Mouse (Mus musculus) B cell, adult 2 months (primary cell): ENCODE data around the gene Ryr2.

Experiments used
- DNase-seq, 2 experiments: peaks; one replicate each; pipeline ENCODE4 v3.0.0; 2022

The Ryr2 gene

GRCm38 (mm10) chr13:11933334-11933733, 173.4 kb downstream of the Ryr2 start:
- no peak for DNase-seq

DNA sequence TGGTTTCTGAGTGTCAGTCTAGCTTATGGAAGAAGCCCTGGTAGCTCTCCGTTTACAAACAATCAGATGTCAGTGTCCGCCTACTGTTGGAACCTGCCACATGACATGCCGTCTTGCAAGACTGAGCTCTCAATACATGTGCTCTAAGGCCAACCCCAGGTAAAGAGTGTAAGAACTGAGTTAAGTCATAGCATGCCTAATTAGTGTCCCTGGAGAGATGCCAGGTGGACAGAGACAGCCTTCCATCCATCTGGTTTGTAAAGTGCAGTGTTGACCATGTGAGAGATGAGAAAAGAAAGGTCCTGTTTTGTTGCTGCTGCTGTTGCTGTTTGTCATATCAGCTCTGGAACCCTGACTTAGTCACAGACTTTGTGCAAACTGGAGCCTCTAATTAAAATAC, 178.0 kb downstream of the Ryr2 start:
- no peak for DNase-seq

DNA sequence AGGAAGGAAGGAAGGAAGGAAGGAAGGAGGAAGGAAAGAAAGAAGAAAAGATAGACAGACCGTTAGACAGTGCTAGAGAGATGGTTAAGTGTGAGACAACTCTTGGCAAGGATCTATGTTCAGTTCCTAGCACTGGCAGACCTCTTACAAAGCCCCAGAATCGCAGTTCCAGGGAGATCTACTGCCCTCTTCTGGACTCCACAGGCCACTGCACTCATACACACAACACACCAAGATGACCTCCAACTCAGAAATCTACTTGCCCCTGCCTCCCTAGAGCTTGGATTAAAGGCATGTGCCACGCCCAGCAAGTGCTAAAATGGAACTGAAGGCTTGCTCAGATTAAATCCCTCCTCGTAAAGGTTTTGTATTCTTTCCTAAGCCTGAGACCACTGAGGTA, 179.0 kb downstream of the Ryr2 start:
- DNase-seq = no peak

- DNase-seq = no peak
Observed at GRCm38 (mm10) chr13:11926720-11927500, 179.8 kb downstream of the Ryr2 start.

DNA sequence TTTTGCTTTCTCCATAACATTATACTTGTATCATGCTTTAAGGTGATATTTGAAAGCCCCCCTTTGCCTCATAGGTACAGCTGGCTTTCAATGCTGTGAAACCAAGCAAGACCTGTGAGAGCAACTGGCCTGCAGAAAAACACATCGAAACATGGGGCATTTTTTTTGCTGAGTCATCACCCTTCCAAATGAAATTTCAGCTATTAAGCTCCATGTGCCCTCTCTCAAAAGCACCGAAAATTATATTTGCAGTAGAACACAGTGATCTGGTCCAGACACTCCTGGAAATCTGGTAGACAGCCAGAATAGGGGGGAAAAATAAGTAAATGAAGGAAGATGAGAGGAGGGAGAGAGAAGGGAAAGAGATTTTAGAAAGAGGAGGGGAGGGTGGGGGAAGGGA, 180.5 kb downstream of the Ryr2 start:
- no peak for DNase-seq

DNA sequence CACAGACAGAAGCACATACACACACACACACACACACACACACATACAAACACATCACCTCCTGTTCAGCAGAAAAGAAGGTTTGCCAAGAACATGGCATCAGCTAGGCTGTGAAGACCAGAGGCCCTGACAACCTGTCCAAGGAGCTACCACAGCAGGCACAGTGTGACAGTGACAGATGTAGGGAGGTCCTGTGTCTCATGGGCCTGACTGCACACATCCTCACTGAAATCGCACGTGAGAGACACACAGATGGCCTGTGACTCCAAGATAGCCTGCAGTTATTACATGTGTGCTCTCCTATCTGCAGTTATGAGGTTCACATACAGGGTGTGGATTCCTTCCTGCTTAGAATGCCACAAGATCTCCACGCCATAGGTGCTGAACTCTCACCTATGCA, 182.0 kb downstream of the Ryr2 start:
- DNase-seq = no peak

- DNase-seq = no peak
Observed at GRCm38 (mm10) chr13:11920495-11920894, 186.2 kb downstream of the Ryr2 start.

GRCm38 (mm10) chr13:11919448-11919847, 187.3 kb downstream of the Ryr2 start:
- DNase-seq = no peak

DNA sequence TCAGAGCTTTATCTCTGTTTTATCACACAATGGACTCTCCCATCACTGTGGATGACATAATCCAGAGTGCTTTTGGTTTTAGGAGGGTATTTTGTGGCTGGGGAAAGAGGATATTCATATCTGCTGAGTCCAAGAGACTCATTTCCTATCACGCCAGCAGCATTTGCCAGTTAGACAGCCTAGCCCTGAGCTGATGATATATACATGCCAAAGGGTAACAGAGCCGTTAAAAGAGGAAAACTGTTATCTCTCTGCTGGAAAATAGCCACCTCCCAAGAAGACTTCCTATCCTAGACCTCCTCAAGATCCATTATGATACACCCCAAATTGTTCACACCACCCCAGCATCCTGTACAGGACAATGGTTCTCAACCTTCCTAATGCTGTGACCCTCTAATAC, 191.1 kb downstream of the Ryr2 start:
- no peak for DNase-seq

DNA sequence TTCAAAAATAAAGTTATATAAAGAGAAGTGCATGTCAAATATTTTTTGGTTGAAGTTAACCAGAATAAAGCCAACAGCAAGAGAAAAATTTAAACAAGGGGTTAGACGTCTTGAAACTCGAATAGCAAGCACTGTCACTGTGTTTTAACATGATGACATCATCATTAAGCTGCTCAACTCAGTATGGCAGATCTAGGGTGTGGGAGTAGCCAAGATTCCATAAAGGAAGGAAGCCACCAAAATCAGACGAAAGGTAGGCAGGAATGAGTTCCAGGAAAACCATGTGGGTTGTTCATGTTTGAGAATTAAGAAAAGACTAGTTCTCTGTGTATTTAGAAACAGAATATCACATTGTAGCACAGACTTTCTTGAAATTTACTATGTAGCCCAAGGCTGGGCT, 192.1 kb downstream of the Ryr2 start:
- no peak for DNase-seq

DNA sequence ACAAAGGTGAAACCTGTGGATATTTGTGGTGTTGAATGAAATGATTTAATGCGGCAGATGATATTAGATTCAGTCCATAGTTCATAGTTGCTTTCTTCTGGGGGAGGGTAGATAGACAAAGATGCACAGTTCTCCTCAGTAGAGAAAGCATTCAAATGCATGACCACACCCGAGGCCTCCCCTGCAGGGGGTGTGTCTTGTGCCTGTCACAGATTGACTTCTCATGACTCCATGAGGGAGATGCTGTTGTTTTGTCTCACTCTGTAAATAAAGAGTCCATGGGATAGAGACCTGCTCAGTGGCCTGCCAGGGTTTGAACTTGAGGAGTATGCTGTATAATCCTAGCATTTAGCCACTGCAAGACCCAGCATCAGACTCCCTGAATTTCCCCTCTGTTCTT, 194.5 kb downstream of the Ryr2 start:
- DNase-seq = no peak

GRCm38 (mm10) chr13:11908123-11908522, 198.6 kb downstream of the Ryr2 start:
- no peak for DNase-seq

DNA sequence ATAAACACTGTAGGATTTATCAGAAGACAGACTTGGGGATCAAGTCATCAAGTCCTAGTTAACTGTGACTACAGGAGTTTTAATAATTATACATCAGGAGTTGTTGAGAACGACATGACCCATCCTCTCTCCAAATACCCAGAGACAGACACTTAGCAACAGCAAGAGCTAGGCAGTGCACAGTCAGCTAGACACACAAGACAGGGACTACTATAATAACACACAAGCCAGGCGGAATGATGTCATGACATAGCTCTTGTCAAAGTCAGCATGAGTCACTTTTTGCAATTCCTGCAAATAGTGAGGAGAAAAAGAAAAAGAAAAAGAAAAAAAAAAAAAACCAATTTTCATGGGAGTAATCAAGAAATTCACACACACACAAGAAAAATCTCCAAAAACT, 201.6 kb downstream of the Ryr2 start:
- DNase-seq = no peak

DNA sequence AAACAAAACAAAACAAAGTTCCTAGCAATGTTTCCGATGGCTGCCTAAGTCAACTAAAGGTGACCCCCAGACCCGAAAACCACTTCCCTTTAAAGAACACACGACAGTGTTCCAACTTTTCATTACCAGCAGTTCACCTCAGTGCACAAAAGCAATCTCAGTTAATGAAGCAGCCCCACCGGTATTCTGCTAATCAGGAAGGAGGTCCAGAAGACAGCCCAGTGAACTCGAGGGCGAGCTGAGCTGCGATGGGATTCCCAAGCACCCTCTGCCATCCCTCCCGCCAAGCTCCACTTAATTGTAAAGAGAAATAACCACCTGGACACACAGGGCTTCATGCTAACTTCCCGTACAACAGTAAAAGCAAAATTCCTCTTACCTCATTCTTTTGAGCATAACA, 203.5 kb downstream of the Ryr2 start:
- no peak for DNase-seq

DNA sequence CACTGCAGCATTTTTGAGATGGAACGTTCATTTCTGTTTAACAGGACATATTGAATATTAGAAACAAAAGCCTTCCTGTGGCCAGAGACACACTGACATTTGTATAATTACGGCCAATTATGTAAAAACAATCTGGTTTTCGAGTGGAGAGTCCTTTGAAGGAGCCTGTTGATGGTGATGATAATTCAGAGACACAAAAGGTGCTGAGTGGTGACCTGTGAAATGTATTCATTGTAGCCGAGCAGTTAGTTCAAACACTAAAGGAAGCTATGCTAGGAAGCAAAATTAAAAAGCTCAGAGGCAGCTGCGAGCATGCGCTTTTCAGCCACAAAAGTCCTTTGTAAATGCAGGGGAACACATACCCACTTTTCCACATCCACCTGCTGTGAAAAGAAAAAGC, 203.9 kb downstream of the Ryr2 start:
- DNase-seq = no peak

- no peak for DNase-seq
Observed at GRCm38 (mm10) chr13:11900631-11901030, 206.1 kb downstream of the Ryr2 start.

DNA sequence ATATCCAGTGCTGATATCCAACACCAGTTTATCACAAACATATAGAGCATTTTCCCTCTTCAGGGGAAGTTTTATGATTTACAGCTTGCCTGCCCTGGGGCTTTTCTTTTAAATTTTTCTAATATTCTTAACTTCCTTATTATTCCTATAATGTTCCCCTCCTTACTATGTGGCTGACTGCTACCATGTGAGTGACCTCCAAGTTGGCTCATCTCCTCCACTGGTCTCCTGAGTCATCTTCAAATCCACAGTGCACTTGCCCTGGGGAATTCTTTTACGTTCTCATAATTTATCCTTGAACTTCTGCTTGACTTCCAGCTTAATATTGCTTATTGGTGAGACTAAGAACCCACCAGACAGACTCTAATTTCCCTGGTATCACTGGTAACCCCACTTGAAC, 211.1 kb downstream of the Ryr2 start:
- no peak for DNase-seq

DNA sequence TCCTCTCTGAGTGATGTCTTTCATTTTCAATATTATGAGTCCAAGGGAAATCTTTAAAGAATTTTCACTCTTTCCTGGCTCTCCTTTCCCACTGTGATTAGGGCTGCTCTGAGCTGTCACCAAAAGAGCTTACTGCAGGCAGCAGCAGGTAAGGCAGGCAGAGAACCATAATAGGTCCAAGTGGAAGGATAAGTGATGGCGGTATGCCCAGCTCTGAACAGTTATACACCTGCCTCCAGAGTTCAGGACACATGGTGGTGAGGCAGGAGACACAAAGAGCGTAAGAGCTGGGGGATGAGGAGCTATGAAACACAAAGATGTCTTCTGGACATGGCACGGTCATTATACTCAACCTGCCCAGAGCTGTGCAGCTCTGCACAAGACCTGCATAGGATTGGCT, 215.0 kb downstream of the Ryr2 start:
- DNase-seq = no peak

DNA sequence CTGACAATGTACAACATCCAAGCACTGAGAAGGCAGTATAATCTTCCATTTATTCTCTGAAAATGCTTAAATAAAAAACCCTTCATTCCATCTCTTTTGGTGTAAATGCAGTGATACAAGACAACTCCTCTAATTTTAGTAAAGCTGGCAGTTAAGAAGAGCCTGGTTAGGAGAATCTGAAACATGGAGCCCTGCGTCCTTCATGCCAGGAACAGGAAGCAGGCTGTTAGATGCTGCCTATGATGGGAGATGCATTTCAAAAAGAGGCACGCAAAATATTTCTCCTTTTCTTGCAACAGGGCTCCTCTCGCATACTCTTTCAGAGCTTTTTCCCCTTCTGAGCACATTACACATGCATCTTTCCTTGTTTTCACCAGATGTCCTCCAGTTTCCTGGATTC, 215.6 kb downstream of the Ryr2 start:
- DNase-seq = no peak

DNA sequence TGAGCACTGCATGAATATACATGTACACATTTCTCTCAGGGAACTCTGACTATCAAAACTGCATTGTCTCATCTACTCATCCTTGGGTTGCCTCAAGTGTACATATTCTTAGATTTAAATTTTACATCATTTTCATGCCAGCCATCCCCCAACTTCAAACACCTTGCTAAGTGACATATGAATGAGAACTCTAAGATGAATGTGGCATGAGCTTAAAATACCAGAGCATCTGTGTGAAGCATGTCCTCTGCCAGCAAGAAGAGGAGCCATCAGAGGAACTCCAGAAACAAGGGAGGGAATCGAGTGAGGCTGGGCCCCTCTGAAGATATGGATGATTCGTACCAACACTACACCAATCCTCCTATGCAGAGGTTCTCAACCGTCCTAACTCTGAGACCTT, 222.6 kb downstream of the Ryr2 start:
- no peak for DNase-seq

GRCm38 (mm10) chr13:11882359-11882758, 224.4 kb downstream of the Ryr2 start:
- no peak for DNase-seq

- DNase-seq = no peak
Observed at GRCm38 (mm10) chr13:11880503-11881227, 226.1 kb downstream of the Ryr2 start.

DNA sequence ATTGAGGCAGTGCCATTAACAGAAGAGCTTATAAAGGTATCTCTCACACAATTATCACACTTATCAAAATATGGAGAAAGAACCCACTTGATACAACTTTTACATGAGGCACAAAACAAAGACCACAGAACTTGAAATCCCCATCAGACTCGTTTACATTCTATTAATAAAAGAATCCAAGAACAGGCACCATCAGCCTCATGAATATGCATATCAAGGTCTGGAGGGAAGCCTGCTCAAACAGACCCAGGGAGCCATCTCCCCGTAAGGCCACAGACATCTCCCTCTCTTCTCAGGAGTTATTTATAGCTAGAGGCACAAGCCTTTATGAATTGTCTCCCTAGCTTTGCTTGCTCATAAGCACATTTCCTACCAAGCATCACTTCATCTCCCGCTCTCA, 227.7 kb downstream of the Ryr2 start:
- no peak for DNase-seq

DNA sequence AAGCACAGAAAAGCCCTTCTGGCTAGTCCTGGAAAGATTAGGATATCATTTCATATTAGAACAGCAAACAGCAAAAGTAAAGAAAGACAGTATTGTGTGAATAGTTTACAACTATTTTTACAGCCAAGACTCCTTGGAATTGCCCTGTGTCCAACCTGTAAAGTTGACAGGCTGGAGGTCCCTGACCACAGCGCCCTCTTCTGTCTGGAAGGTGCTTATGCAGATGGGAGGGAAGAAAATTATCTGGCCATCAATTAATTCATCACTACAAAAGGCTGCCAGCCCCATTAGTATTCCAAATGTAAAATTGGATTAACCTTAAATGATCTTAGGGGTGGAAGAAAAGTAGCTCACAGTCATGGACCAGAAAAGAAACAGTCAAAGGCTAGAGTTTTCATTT, 231.9 kb downstream of the Ryr2 start:
- no peak for DNase-seq

- DNase-seq = no peak
Observed at GRCm38 (mm10) chr13:11869971-11870370, 236.8 kb downstream of the Ryr2 start.
